ENCODE assay signal across 9 mouse cellular contexts in the genomic region with DNA sequence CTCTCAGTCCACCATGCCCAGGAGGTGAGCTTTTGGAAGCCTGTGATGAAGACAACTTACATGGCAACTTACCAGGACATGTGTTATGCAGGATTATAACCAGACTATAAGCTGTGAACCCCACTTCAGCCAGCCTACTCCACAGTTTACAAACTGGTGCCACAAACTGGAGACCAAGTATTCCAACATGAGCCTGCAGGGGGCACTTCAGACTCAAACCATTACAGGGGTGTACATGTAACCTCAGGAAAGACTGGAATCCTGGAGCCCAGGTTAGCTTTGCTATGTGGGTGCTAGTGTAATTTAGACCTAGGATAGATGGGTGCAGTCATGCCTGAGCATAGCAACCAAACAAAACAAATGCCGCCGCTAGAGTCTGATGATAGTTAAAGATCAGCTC.
A peak's percentile ranks its signal among the peaks of the same experiment; 100 is the strongest.
DNase-seq lines count a peak whose midpoint lies in the region.
"Had no signal": no experiment of that assay in that cellular context is flagged by ENCODE, and none has a peak within 500 bp of the region (broad histone marks: within the 10 kb centered on the region; RNA-seq: fewer than 3 reads in every experiment).

No protein-coding gene starts in this region.

- DNase-seq in adrenal gland, postnatal 10 days: peak; percentile 20
- no peak for DNase-seq in adrenal gland, postnatal 4 days (ENCODE audit: low spot score in 2 of 2)
- DNase-seq in kidney, adult 18-20 months: peak; percentile 53
- no peak for DNase-seq in kidney, postnatal 14 days
- peak; percentile 10 for DNase-seq in right cerebral cortex, postnatal 4 days
- no peak for DNase-seq in right cerebral cortex, postnatal 36 days (ENCODE audit: low spot score in 2 of 2)
- DNase-seq in retina, postnatal 1 day: no peak
- DNase-seq in yolk sac, embryonic 10.5 days (ENCODE audit: low spot score): no peak
- DNase-seq: midbrain, embryonic 14.5 days had no signal

Comparison
In these comparisons a context has a peak if more than half of its experiments do, and no peak if none do; other contexts are left out.
1. DNase-seq: peak in adrenal gland, postnatal 10 days (single experiment), kidney, adult 18-20 months (single experiment) and right cerebral cortex, postnatal 4 days (single experiment); none in adrenal gland, postnatal 4 days (0 of 2), kidney, postnatal 14 days (single experiment), right cerebral cortex, postnatal 36 days (0 of 2), retina, postnatal 1 day (single experiment) and yolk sac, embryonic 10.5 days (single experiment).